Mouse (Mus musculus) stomach, postnatal 0 days (tissue): ENCODE data around the gene C1qa.

Experiments
- CTCF ChIP-seq: IDR thresholded peaks from 2 replicates; pipeline ENCODE4 v1.5.1; 2016; ENCODE audit warnings: antibody characterized with exemption, low read depth, mild to moderate bottlenecking, moderate library complexity
- EP300 ChIP-seq: optimal IDR thresholded peaks from 2 replicates; pipeline ENCODE3; 2016; ENCODE audit warnings: antibody characterized with exemption

DNA sequence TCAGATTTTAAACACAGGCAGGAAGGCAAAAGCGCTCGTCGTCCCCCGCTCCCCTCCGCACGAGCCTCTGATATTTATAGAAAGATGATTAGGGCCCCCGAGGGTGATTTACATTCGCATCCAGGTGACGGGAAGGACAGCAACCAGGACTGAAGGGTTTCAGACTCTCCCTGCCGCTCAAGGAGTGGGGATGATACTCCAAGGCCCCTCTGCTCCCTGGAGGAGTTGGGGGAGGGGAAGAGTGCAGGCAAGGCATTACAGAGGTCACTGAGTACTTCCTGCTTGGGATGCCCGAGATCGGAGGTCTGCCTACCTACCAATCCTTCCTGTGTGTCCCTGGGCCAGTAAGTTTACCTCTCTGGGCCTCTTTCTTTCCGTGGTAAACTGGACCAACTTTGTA, 44.6 kb upstream of the C1qa start:
- TF ChIP-seq CTCF (no peak), EP300 (no peak)
